Mouse (Mus musculus) intestine, embryonic 14.5 days (tissue): ENCODE data around the gene Rfx5. TPM values are rescaled to one million over a fixed set of nuclear protein-coding genes. Genes with fewer than 3 reads are reported as not detected.
"Not testable (repeated sequence)": the region's sequence is repeated elsewhere in the genome, so short reads cannot be mapped to it uniquely, and the experiment has no call there.

Experiments used
- ATAC-seq: fragments of 200-750 bp; cut with Nextera tagmentation; replicated peaks from 2 replicates; pipeline ENCODE4 v1.8.0; 2017; ENCODE audit warnings: low read depth, moderate number of reproducible peaks, moderate TSS enrichment, moderate library complexity; ENCODE audit not compliant: low FRiP score, low TSS enrichment
- DNase-seq: peaks from one replicate; pipeline ENCODE4 v3.0.0-alpha.2; 2018; ENCODE audit warnings: low spot score
- H3K27ac ChIP-seq: fragments of 300-500 bp; sonication (generic); 2 replicates; pipeline ENCODE4 v1.5.1; 2014; ENCODE audit warnings: low read depth, mild to moderate bottlenecking, control low read depth
- H3K27me3 ChIP-seq: fragments of 300-500 bp; sonication (generic); replicated peaks from 2 replicates; pipeline ENCODE4 v1.6.1; 2014; ENCODE audit warnings: low read length, control low read depth; ENCODE audit not compliant: control insufficient read depth, insufficient read depth
- H3K36me3 ChIP-seq: fragments of 300-500 bp; sonication (generic); 2 replicates; pipeline ENCODE4 v1.6.1; 2014; ENCODE audit warnings: low read length, control low read depth; ENCODE audit not compliant: control insufficient read depth, insufficient read depth
- H3K4me1 ChIP-seq: fragments of 300-500 bp; sonication (generic); replicated peaks from 2 replicates; pipeline ENCODE4 v1.6.1; 2014; ENCODE audit warnings: low read length, control low read depth, mixed read lengths; ENCODE audit not compliant: control insufficient read depth, insufficient read depth
- H3K4me2 ChIP-seq: fragments of 300-500 bp; sonication (generic); 2 replicates; pipeline ENCODE4 v1.6.1; 2014; ENCODE audit warnings: low read length
- H3K4me3 ChIP-seq: fragments of 300-500 bp; sonication (generic); 2 replicates; pipeline ENCODE4 v1.5.1; 2014; ENCODE audit warnings: low read depth, low read length, control low read depth, mixed read lengths
- H3K9ac ChIP-seq: fragments of 300-500 bp; sonication (generic); 2 replicates; pipeline ENCODE4 v1.6.1; 2014; ENCODE audit warnings: mild to moderate bottlenecking, low read length
- H3K9me3 ChIP-seq: fragments of 300-500 bp; sonication (generic); 2 replicates; pipeline ENCODE4 v1.6.1; 2016; ENCODE audit warnings: low read length, control low read depth; ENCODE audit not compliant: control insufficient read depth
- WGBS: fragments of 180-500 bp; shearing (Covaris S2); extraction: QIAGEN DNeasy Blood & Tissue Kit; methylation state at CpG from one replicate; pipeline ENCODE4 v1.1.7; 2014; 5-methylcytosine and 5-hydroxymethylcytosine counted together
- polyA plus RNA-seq: library from polyadenylated mRNA; unstranded; fragments of >200 nt; fragmentation: Nextera tagmentation; extraction: Ambion mirVana; gene quantifications from 2 replicates; pipeline ENCODE4 v1.2.1, GENCODE M21; 2014

Rfx5 gene
- polyA plus RNA-seq, 1 experiment from 2014 or later, result 10.1 TPM

DNA sequence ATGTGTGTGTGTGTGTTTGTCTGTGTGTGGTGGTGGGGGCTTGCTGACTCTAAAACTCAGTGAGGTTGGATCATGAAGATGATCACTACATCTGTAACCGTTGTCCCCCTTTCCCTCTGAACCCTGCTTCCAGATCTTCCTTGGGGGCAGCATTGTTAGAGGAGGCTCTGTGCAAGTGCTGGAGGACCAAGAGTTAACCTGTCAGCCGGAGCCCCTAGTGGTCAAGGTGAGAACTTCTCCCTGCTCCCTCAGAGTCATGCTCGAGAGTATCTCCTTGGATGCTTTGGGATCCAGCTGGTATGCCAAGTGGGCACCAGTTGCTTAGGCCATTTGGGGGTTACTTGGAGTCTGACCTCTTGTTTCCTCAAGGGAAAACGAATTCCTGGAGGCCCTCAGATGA, 10.2 kb upstream of the Rfx5 start:
- H3K4me3 ChIP-seq, H3K9me3 ChIP-seq, H3K4me1 ChIP-seq, H3K36me3 ChIP-seq, DNase-seq, H3K27ac ChIP-seq, H3K4me2 ChIP-seq, H3K9ac ChIP-seq, ATAC-seq, H3K27me3 ChIP-seq: not testable (repeated sequence)
- WGBS, result 37% methylated on average over 3 of the region's 4 CpGs

DNA sequence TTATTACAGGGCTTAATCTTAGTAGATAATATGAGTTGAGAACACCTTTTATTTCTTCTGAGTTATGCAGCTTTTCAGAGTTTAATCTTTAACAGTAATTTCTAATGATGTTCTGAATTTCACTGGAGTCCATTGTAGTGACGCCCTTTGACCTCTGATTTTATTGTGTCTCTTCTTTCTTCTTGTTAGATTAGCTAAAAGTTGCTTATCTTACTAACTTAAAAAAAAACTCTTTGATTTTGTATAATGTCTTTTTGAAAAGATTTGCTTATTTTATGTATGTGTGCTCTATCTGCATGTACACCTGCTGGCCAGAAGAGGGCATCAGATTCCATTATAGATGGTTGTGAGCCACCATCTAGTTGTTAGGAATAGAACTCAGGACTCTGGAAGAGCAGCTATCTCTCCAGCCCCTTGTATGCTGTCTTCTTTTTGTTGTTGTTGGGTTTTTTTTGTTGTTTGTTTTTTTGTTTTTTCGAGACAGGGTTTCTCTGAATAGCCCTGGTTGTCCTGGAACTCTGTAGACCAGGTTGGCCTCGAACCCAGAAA, 5.7 kb upstream of the Rfx5 start:
- no peak for ATAC-seq
- H3K27me3 ChIP-seq, result no peaks in the 10 kb centered on the region

DNA sequence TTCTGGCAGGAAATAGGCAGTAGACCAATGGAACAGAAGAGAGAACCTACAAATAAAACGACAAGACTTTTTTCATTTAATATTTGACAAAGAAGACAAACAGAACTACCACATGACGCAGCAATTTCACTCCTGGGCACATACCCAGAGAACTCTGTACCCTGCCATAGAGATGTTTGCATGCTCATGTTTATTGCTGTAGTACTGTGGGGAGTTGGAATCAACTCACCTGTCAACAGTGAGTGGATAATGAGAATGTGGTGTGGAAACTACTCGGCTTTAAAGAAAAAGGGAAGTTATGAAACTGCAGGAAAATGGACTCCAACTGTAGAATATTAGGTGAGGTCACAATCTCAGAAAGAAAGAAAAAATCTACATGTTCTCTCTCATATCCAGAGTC, 4.2 kb upstream of the Rfx5 start:
- ATAC-seq (no peak), DNase-seq (no peak)
- no peaks in the 10 kb centered on the region for H3K27me3 ChIP-seq
- peaks cover 9% of the 10 kb centered on the region for H3K4me1 ChIP-seq
- no peaks in the 10 kb centered on the region for H3K9me3 ChIP-seq
- no peak overlapping the region for H3K9ac ChIP-seq
- H3K36me3 ChIP-seq, result no peaks in the 10 kb centered on the region
- H3K4me2 ChIP-seq, result no peak overlapping the region
- WGBS, result 68% methylated on average over 3 of the region's 3 CpGs
- H3K27ac ChIP-seq, result no peak overlapping the region
- no peak overlapping the region for H3K4me3 ChIP-seq

More for the DNA sequence above, 5.7 kb upstream of the Rfx5 start:
- H3K9ac ChIP-seq, result no peak overlapping the region
- H3K36me3 ChIP-seq, result no peaks in the 10 kb centered on the region
- H3K9me3 ChIP-seq, result no peaks in the 10 kb centered on the region
- DNase-seq, result no peak
- H3K4me1 ChIP-seq, result peaks cover 6% of the 10 kb centered on the region
- H3K4me3 ChIP-seq, result no peak overlapping the region
- no peak overlapping the region for H3K4me2 ChIP-seq
- WGBS, result 78% methylated on average over 3 of the region's 3 CpGs
- no peak overlapping the region for H3K27ac ChIP-seq

DNA sequence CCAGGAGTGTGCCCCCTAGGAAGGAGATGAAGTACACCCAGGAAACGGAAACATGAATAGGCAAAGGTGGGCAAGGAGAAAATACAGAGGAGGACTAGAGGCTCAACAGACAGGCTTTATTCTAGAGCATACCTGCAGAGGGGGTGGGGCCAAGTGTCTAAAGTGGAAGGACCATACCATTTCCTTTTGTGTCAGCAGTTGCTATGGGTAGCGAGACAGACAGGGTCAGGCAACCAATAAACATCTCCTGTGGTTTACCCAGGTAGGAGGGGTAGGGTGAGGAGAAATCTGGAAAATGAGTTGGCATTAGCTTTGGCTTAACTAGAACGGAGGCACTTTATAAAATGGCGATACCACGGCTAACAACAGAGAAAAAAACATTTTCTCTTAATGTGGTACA, 1.1 kb upstream of the Rfx5 start:
- no peak for ATAC-seq
- Histone ChIP-seq H3K9me3 (no peaks in the 10 kb centered on the region), H3K4me2 (peak overlapping the region; percentile 58), H3K4me1 (peaks cover 9% of the 10 kb centered on the region), H3K27ac (peak overlapping the region; percentile 95; the same call in 1 of the 2 replicates), H3K27me3 (no peaks in the 10 kb centered on the region), H3K36me3 (peaks cover 24% of the 10 kb centered on the region), H3K4me3 (peak overlapping the region; percentile 57), H3K9ac (no peak overlapping the region)
- WGBS, result 72% methylated on average over 5 of the region's 5 CpGs
- DNase-seq, result no peak

DNA sequence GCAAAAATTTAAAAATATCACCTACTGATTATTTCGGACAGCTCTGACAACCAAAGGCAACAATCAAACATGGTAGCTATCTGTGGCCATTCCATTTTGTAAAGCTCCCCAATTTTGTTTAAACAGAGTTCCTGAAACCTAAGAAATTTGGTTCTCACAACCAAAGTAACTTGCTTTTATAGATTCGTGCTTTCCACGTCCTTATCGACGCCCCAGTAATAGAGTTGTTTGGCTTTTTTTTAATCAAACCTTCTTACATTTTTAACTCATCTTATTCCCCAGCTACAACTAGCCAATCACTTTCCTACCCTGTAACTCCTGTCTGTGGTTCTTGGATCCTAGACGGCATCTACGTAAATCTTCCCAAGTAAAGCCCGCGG, 501 bp upstream of the Rfx5 start:
- 10% methylated on average over 9 of the region's 9 CpGs for WGBS
- Histone ChIP-seq H3K27me3 (no peaks in the 10 kb centered on the region), H3K4me1 (peaks cover 9% of the 10 kb centered on the region), H3K4me3 (peak overlapping the region; percentile 57), H3K36me3 (peaks cover 30% of the 10 kb centered on the region), H3K9ac (peak overlapping the region; percentile 91), H3K27ac (peak overlapping the region; percentile 95), H3K4me2 (peak overlapping the region; percentile 58), H3K9me3 (no peaks in the 10 kb centered on the region)
- no peak for DNase-seq
- peak; percentile 35 for ATAC-seq

DNA sequence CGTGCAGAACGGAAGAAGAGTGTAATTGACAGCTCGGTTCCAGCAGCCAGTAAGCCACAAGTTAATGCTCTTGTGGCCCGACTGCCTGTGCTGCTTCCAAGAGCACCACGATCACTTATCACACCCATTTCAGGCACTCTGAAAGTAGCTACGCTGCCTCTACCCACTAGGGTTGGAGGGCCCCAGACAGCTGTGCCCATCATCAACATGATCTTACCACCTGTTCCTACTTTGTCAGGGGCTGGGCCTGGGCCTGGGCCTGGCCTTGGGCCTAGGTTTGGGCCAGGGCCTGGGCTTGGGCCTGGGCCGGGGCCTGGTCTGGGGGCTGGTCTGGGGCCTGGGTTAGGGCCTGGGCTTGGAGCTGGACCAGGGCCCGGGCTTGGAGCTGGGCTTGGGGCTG, 4.4 kb downstream of the Rfx5 start:
- ATAC-seq (no peak), DNase-seq (no peak)
- no peaks in the 10 kb centered on the region for H3K27me3 ChIP-seq
- H3K36me3 ChIP-seq, result peaks cover 37% of the 10 kb centered on the region
- WGBS, result 94% methylated on average over 8 of the region's 8 CpGs
- no peak overlapping the region for H3K9ac ChIP-seq
- no peak overlapping the region for H3K4me3 ChIP-seq
- no peak overlapping the region for H3K4me2 ChIP-seq
- H3K27ac ChIP-seq, result no peak overlapping the region
- H3K4me1 ChIP-seq, result peaks cover 2% of the 10 kb centered on the region; the same call in 1 of the 2 replicates
- no peaks in the 10 kb centered on the region for H3K9me3 ChIP-seq

DNA sequence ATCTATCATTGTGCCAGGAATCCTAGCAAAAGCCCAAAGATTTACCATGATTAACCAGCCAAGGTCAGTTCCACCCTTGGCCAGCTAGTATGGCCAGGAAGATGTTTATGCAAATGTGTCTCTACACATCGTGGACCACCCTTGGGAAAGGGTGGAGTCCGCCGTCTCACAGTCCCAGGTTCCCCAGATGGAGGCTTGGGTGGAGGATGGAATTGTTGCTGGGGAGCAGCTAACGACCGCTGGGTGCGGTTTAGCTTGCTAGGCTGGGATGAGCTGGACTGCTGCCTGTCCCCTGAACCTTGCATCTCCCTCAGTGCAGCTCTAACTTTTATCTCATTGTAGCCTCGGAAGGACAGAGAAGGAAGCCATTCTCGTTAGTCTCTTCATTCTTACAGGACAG, 6.0 kb downstream of the Rfx5 start:
- no peak for ATAC-seq
- no peak for DNase-seq
- Histone ChIP-seq H3K4me1 (no peaks in the 10 kb centered on the region; the same call in 1 of the 2 replicates), H3K27ac (no peak overlapping the region), H3K4me2 (no peak overlapping the region), H3K27me3 (no peaks in the 10 kb centered on the region), H3K9ac (no peak overlapping the region), H3K4me3 (no peak overlapping the region), H3K36me3 (peaks cover 37% of the 10 kb centered on the region), H3K9me3 (no peaks in the 10 kb centered on the region)
- 45% methylated on average over 8 of the region's 8 CpGs for WGBS

DNA sequence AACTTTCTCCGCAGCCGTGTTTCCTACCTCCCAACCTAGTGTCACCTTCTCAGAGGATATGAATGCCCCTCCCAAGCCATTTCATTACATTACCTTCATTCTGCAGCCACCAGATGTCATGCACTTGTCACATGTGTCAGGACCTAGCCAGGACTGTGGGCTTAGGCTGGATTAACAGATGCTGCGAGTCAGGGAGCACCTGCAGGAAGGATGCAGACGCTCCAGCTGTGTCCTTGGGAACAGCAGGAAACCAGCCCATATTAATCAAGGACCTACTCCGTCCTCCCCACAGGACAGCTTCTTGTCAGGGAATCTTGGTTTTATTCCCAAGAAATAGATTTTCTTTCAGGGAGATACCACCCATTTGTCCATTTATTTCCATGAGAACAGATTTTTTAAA, 6.4 kb downstream of the Rfx5 start:
- Histone ChIP-seq H3K4me2 (no peak overlapping the region), H3K27ac (no peak overlapping the region), H3K9me3 (no peaks in the 10 kb centered on the region), H3K4me3 (no peak overlapping the region), H3K9ac (no peak overlapping the region), H3K36me3 (peaks cover 37% of the 10 kb centered on the region), H3K4me1 (no peaks in the 10 kb centered on the region), H3K27me3 (no peaks in the 10 kb centered on the region)
- ATAC-seq, result no peak
- 46% methylated on average over 5 of the region's 5 CpGs for WGBS
- no peak for DNase-seq

DNA sequence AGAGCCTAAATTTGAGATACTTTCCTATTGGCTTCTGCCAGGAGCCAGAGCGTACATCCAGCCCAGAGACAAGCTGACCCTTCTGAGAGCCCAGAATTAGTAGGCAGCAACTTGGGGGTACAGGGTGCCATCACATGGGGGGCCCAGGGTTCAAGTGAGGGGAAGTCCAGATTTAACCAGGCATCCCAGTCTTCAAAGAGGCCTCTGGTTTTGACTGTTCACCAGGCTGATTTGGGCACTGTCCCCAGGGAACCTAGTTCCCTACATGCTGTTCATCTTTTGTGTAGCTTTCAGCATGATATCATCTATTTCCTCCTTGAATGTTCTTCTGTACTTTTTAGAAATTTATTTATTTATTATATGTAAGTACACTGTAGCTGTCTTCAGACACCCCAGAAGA, 11.1 kb downstream of the Rfx5 start:
- Histone ChIP-seq H3K27me3 (no peaks in the 10 kb centered on the region), H3K36me3 (no peaks in the 10 kb centered on the region), H3K4me1 (no peaks in the 10 kb centered on the region), H3K9ac (no peak overlapping the region), H3K4me2 (no peak overlapping the region), H3K9me3 (no peaks in the 10 kb centered on the region), H3K27ac (no peak overlapping the region), H3K4me3 (no peak overlapping the region)
- no peak for DNase-seq
- 88% methylated on average over 1 of the region's 1 CpGs for WGBS
- no peak for ATAC-seq
